Mouse (Mus musculus) left cerebral cortex, postnatal 25 days (tissue): Measurements from ENCODE around the gene Cog2. TPM values are rescaled to one million over a fixed set of nuclear protein-coding genes. Genes with fewer than 3 reads are reported as not detected.

Source experiments
- DNase-seq, 2 experiments: peaks; one replicate each; pipeline ENCODE4 v3.0.0; 2022; ENCODE audit warnings: low spot score in 2 of 2, mixed read lengths in 1 of 2
- intact Hi-C: fragments of 180-260 bp; cut with DNase I; formaldehyde crosslinking; loops from one replicate; pipeline ENCODE4 v1.15.1; 2025
- total RNA-seq, 2 experiments: library from RNA; stranded (reverse); gene quantifications; 2 replicates each; pipeline ENCODE4 v1.2.3; 2021

The Cog2 gene
- total RNA-seq, 2 experiments from 2014 or later = 37.0 to 39.3 TPM

DNA sequence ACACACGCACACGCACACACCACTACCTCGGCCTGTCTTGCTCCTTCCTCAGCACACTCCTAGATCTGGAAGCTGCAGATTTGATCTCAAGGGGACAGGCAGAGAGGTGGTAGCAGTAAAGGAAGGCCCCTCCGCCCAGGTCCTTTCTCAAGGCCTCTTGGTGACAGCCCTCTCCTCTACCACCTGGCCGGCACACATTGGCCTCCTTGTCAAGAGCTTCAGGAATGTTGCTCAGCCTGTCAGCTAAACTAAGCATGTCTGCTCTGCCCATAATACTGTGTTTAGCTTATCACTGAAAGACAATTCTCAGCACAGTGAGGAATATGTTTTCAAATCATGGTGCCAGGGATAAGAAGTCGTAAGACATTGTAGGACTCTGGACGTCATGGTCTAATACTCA is 35.6 kb downstream of the Cog2 start:
- DNase-seq = no peak
- intact Hi-C loops = no loop called here

DNA sequence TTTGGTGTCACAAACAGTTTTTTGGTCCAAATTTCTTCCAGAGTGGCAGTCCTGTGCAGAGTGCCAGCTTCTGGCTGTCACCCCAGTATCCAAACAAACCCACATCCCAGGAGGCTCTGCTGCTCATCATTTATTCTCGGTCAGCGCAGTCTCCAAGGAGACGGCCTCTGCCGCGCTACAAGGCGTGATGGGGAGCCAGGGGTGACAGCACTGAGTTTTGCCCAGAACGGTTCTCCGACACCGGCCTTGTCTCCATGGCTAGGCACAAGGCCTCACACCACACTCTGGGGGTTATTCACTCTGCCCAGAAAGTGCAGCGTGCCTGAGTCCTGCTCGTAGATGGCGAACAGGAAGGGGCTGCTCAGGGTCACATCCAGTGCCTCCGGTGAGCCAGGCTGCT is 36.1 kb downstream of the Cog2 start:
- intact Hi-C loops = no loop called here
- DNase-seq = peak; percentile 59 to 74

GRCm38 (mm10) chr8:124557476-124557875 is 36.9 kb downstream of the Cog2 start:
- intact Hi-C loops = no loop called here

DNA sequence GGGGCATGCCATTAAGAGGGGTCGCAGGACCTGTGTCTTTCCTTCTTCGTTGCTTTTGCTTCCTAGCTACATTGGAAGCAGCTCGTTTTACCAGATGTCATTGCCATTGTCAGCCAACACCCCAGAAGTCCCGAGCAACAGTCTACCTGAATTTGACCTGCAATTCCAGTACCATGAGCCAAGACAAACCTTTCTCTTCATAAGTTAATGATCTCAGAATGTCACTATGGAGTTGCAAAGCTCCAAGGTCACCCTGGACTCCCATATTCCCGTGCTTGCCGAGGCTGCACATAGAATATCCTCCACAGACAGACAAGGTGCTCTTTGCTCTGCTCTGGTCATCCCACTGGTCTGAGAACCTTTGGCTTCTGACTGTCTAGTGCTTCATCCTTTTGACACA is 46.6 kb downstream of the Cog2 start:
- no peak for DNase-seq
- intact Hi-C loops = no loop called here

More at GRCm38 (mm10) chr8:124557476-124557875, 36.9 kb downstream of the Cog2 start:
- DNase-seq = no peak

GRCm38 (mm10) chr8:124567584-124567983 is 47.0 kb downstream of the Cog2 start:
- no peak for DNase-seq
- intact Hi-C loops = no loop called here

DNA sequence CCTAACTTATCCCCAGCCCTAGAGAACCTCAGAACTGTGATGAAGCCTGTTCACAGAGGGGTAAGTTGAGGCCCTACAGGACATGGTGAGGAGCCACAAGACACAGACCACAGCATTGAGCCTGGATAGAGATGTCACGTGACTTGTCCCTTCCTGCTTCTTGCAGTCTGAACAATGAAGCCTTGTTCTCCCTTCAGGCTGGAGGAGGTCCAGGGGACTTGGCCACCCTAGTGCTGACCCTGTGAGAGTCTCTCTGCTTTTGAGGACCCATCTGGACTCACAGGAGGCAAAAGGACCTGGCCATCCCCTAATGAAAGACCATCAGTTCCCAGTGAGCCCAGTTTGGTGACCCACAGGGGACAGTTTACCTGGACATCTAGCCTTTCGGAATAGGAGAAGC is 48.5 kb downstream of the Cog2 start:
- peak in 1 of 2 experiments; percentile 63 for DNase-seq
- intact Hi-C loops = no loop called here

DNA sequence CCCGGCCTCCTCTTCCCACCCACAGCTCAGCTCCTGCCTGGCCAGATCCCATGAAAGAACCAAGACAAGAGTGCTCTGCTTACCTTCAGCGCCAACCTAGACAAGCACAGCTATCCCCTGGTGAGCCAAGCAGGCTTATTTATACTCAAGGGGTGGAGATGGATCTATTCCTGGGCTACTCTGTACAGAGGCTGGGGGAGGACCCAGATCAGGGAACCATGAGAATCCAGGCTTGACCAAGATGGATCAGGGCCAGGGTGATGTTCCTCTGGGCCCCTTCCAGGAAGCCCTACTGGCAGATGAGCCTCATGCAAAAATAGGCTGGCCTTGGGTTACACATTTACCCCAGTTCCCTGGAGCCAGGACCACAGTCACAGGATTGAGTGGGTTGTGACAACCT is 49.0 kb downstream of the Cog2 start, which contains the start of gene Agt:
Gene Agt, minus strand, starts transcription at position 114 of the 400 bp plus-strand sequence.
- peak in 1 of 2 experiments; percentile 79 for DNase-seq
- intact Hi-C loops = no loop called here

GRCm38 (mm10) chr8:124571732-124572429 is 51.3 kb downstream of the Cog2 start:
- DNase-seq = no peak
- intact Hi-C loops = loop anchor here (5.0 kb wide), 2 partner anchors 50 to 175 kb away; partner anchors contain the start of gene Cog2

GRCm38 (mm10) chr8:124572430-124572775 is 51.8 kb downstream of the Cog2 start:
- intact Hi-C loops = loop anchor here (5.0 kb wide), 2 partner anchors 50 to 175 kb away; partner anchors contain the start of gene Cog2
- DNase-seq = no peak

DNA sequence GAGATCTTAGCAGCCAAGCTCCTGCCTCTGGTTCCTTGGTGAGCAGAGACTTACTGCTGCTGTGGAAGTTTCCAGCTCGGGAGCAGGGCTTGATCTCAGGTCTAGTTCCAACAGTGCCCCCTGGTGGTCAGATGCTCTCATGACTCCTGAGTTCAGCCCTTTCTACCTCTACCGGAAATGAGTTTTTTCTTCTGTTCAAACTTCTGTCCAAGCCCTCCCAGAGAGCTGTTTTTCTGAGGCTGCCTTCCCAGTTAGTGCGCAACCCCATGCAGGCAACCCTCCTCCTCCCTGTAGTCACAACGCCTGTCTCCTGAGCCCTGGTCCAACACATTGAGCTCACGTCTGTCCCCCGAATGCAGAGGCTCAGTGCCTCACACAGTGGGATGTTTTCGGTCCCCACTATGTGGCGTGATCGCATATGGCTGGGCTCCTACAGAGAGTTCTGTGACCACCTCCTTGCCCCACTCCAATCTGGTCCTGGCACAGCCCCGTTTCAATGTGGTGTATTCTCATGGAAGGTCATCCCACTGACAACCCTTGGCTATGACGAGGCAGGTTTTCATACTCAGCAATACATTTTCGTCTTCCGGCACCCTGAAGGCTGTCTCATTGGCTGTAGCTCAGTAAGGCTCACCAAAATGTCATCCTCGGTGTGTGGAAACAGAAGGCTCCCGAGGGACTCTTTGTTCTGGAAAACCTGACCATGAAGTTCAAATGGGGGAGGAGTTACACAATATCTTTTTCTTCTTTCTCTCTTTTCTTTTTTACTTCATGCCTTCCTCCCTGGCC is 53.2 kb downstream of the Cog2 start:
- intact Hi-C loops = loop anchor here (5.0 kb wide), 2 partner anchors 51 to 176 kb away; partner anchors contain the start of gene Cog2
- peak; percentile 92 to 95 for DNase-seq

- DNase-seq = no peak
- intact Hi-C loops = no loop called here
Observed at GRCm38 (mm10) chr8:124575811-124576210, 55.2 kb downstream of the Cog2 start, which contains the start of gene Capn9. Capn9 (plus strand) TSS chr8:124576111.

GRCm38 (mm10) chr8:124576751-124577150 is 56.2 kb downstream of the Cog2 start:
- no peak for DNase-seq
- intact Hi-C loops = no loop called here

GRCm38 (mm10) chr8:124585718-124586425 is 65.3 kb downstream of the Cog2 start:
- intact Hi-C loops = no loop called here
- DNase-seq = no peak

- no peak for DNase-seq
- intact Hi-C loops = no loop called here
Observed at GRCm38 (mm10) chr8:124586556-124586955, 66.0 kb downstream of the Cog2 start.

GRCm38 (mm10) chr8:124589393-124589792 is 68.8 kb downstream of the Cog2 start:
- no peak for DNase-seq
- intact Hi-C loops = no loop called here

Other genes starting within 250 kb of the Cog2 start
- 100 to 1,000 TPM; 210 to 228 TPM for gene Pgbd5, start 81.1 kb upstream of the Cog2 start, total RNA-seq
- gene Agt, start 48.9 kb downstream of the Cog2 start, total RNA-seq = 10 to 100 TPM; 21.5 to 23.9 TPM
- gene Capn9, start 55.3 kb downstream of the Cog2 start, total RNA-seq = under 1 TPM in 1 of 2 experiments, not detected in 1; 0.21 TPM
- gene 2310022B05Rik, start 142.6 kb downstream of the Cog2 start, total RNA-seq = 10 to 100 TPM; 50.5 to 55.8 TPM
- gene Ttc13, start 201.2 kb downstream of the Cog2 start, total RNA-seq = 10 to 100 TPM; 39.1 to 46.4 TPM
- gene Arv1, start 201.4 kb downstream of the Cog2 start, total RNA-seq = 10 to 100 TPM; 11.1 to 11.4 TPM
- under 1 TPM in 1 of 2 experiments, not detected in 1; 0.25 TPM for gene Fam89a, start 231.1 kb downstream of the Cog2 start, total RNA-seq